Mouse (Mus musculus) kidney, adult 2 months (tissue): ENCODE measurements around the gene Ctxn2. TPM values are rescaled to one million over a fixed set of nuclear protein-coding genes. Genes with fewer than 3 reads are reported as not detected.
"Not testable (repeated sequence)": the region's sequence is repeated elsewhere in the genome, so short reads cannot be mapped to it uniquely, and the experiment has no call there.

ENCODE experiments used
- DNase-seq: peaks from one replicate; pipeline ENCODE4 v3.0.0; 2021
- H3K27ac ChIP-seq: fragments of 200-500 bp; 2 replicates; pipeline ENCODE4 v1.5.1; 2012; ENCODE audit warnings: low read depth, low read length, control low read depth, inconsistent platforms; ENCODE audit not compliant: insufficient read depth
- H3K27me3 ChIP-seq: fragments of 200-500 bp; replicated peaks from 2 replicates; pipeline ENCODE4 v1.6.1; 2012; ENCODE audit warnings: mild to moderate bottlenecking, moderate library complexity, low read length, inconsistent platforms; ENCODE audit not compliant: control insufficient read depth, insufficient read depth
- H3K36me3 ChIP-seq: fragments of 200-500 bp; 2 replicates; pipeline ENCODE4 v1.6.1; 2012; ENCODE audit warnings: mild to moderate bottlenecking, moderate library complexity, low read length, inconsistent platforms; ENCODE audit not compliant: control insufficient read depth, insufficient read depth
- H3K4me1 ChIP-seq: fragments of 200-500 bp; 2 replicates; pipeline ENCODE4 v1.6.1; 2011; ENCODE audit warnings: low read length; ENCODE audit not compliant: control insufficient read depth, insufficient read depth
- H3K4me3 ChIP-seq: fragments of 200-500 bp; 2 replicates; pipeline ENCODE4 v1.5.1; 2011; ENCODE audit warnings: mild to moderate bottlenecking, low read depth, low read length, control low read depth; ENCODE audit not compliant: insufficient read depth
- CTCF ChIP-seq: fragments of 200-500 bp; conservative IDR thresholded peaks from 2 replicates; pipeline ENCODE4 v1.5.1; 2011; ENCODE audit warnings: low read depth, mild to moderate bottlenecking, control low read depth, low read length, moderate library complexity, mixed read lengths; ENCODE audit not compliant: insufficient read depth, insufficient read length
- POLR2A ChIP-seq: fragments of 200-500 bp; IDR thresholded peaks from one replicate; pipeline ENCODE4 v1.6.1; 2011; ENCODE audit warnings: low read depth, low read length, control low read depth
- WGBS: fragments of 180-500 bp; shearing (Covaris S2); methylation state at CpG from one replicate; pipeline ENCODE4 v1.1.7; 2018; 5-methylcytosine and 5-hydroxymethylcytosine counted together
- polyA plus RNA-seq: library from polyadenylated mRNA; depleted of rRNA; stranded (reverse); fragments of >200 nt; gene quantifications from 2 replicates; pipeline ENCODE4 v1.2.3, GENCODE M21; 2012; rRNA removed

Ctxn2 gene
- 0.13 TPM in 1 of 2 replicates, not detected in the other for polyA plus RNA-seq

DNA sequence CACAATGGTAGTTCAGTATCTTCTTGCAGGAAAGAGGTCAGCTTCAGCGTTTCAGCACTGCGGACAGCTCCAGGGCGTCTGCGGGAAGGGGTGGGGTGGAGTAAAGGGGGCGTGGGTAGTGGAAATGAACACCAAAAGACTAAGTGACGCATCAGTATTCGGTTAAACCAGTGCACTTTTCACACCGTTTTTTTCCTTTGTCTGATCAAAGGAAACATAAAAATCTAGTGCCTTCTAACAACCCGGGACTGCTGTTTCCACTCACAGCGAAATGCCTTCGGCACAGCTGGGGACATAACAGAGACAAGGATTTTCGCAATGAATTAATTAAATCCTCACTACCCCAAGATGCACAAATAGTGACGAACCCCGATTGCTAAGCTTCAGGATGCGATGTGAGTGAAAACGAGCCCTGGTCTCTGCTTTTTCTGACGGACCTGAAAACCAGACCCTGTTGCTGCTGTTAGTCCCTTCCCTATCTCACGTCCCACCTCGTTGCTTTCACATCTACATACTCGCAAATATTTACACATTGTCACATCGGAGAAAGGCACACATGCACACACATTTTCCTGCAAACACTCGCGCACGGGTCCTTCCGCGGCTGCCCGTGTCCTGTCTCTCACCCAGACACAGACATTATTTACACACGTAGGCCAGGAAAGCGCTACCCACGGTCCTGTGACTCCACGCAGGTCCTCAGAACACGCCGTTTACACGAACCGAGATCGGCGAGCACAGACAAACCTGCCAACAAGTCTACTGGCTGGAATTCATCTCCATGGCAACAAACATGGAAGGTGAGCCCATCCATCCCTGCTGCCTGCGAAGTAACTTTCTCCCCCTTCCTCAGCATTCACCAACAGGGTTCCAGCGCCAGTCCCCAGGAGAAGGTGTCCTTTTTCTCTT is at the start of gene Ctxn2:
TSS of gene Ctxn2 (plus strand) at position 790 of the 909 bp plus-strand sequence.
- WGBS, result 2% methylated on average over 39 of the region's 39 CpGs
- peak; percentile 55 for DNase-seq
- Histone ChIP-seq H3K4me3 (0 out of 2 replicates have a peak within 1 kb of the TSS, but pooled peaks have one; percentile 4), H3K27me3 (no peaks in the 10 kb centered on the region; the same call in 1 of the 2 replicates), H3K36me3 (no peaks in the 10 kb centered on the region), H3K27ac (no peak within 1 kb of the TSS), H3K4me1 (no peaks in the 10 kb centered on the region)
- no peak for TF ChIP-seq CTCF
- no peak for TF ChIP-seq POLR2A

GRCm38 (mm10) chr2:125088757-125089156 is 47.7 kb upstream of the Ctxn2 start:
- Histone ChIP-seq H3K36me3 (no peaks in the 10 kb centered on the region), H3K4me3 (no peak overlapping the region), H3K4me1 (no peaks in the 10 kb centered on the region), H3K27ac (no peak overlapping the region), H3K27me3 (no peaks in the 10 kb centered on the region)
- no peak for DNase-seq
- WGBS, result 98% methylated on average over 7 of the region's 7 CpGs
- TF ChIP-seq POLR2A (no peak), CTCF (no peak)

DNA sequence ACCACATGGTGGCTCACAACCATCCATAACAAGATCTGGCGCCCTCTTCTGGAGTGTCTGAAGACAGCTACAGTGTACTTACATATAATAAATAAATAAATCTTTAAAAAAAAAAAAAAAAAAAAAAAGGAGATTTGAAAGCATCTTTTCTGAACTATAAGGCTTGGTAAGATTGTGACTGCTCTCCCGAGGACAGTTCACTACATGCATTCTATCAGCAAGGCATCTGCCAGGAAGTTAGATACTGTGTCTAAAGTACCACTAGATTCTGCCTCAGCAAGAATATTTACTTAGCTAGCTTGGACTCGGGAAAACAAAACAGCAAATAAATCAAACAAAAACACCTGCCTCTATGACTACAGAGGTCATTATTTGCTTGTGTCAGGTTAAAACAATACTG is 44.4 kb upstream of the Ctxn2 start:
- not testable (repeated sequence) for H3K4me1 ChIP-seq, H3K4me3 ChIP-seq, H3K27ac ChIP-seq, DNase-seq, H3K36me3 ChIP-seq, H3K27me3 ChIP-seq
- WGBS, result 69% methylated on average over 3 of the region's 3 CpGs

GRCm38 (mm10) chr2:125104491-125104890 is 32.0 kb upstream of the Ctxn2 start:
- 98% methylated on average over 13 of the region's 13 CpGs for WGBS
- H3K27me3 ChIP-seq, H3K4me3 ChIP-seq, H3K36me3 ChIP-seq, H3K4me1 ChIP-seq, H3K27ac ChIP-seq, DNase-seq: not testable (repeated sequence)

GRCm38 (mm10) chr2:125106536-125106935 is 30.0 kb upstream of the Ctxn2 start:
- H3K4me3 ChIP-seq, H3K4me1 ChIP-seq, H3K27me3 ChIP-seq, H3K36me3 ChIP-seq: not testable (repeated sequence)
- 62% methylated on average over 4 of the region's 4 CpGs for WGBS
- DNase-seq, result peak; percentile 66
- H3K27ac ChIP-seq, result peak overlapping the region; percentile 66

DNA sequence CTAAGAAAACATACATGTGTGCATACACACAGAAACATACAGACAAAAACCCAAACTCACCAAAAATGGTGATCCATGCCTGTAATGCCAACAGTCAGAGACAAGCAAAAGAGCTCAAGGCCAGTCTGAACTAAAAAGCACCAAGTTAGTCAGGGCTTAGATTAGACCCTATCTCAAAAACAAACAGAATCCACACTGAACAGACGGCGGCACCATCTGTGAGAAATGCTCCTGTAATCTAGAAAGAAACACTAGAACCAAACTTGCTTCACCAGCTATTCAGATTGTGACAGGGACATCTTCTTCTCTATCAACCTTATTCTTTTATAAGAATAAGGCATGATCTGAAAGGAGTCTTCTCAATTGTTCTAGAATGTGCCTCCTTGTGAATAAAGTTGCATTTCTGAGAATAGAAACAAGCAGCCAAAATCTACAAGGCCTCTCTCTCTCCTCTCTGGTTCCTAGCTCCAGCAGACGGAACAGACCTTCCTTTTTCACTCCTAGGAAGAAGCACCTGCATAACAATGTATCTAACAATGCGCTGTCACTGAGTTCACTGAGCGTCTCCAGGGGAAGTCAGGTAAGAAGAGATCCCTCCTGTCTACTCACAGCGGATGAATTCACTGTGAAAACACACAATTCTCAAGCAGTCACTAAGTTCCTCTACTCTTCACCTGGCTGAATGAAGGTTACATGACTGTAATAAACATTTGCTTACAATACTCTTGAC is 16.9 kb upstream of the Ctxn2 start:
- Histone ChIP-seq H3K27ac (no peak overlapping the region; the same call in 1 of the 2 replicates), H3K27me3 (no peaks in the 10 kb centered on the region), H3K36me3 (no peaks in the 10 kb centered on the region), H3K4me3 (no peak overlapping the region), H3K4me1 (peaks cover 3% of the 10 kb centered on the region; the same call in 1 of the 2 replicates)
- no peak for DNase-seq
- WGBS, result 84% methylated on average over 6 of the region's 6 CpGs
- TF ChIP-seq POLR2A (no peak), CTCF (no peak)

GRCm38 (mm10) chr2:125122288-125122623 is 14.2 kb upstream of the Ctxn2 start:
- no peak for TF ChIP-seq POLR2A
- no peak for TF ChIP-seq CTCF
- WGBS, result 52% methylated on average over 4 of the region's 4 CpGs
- Histone ChIP-seq H3K27ac (peak overlapping the region; percentile 35; the same call in 1 of the 2 replicates), H3K4me1 (peaks cover 3% of the 10 kb centered on the region; the same call in 1 of the 2 replicates), H3K27me3 (no peaks in the 10 kb centered on the region), H3K4me3 (peak overlapping the region; percentile 88; the same call in 1 of the 2 replicates), H3K36me3 (no peaks in the 10 kb centered on the region)
- no peak for DNase-seq
